Mouse (Mus musculus): ENCODE results near the gene Sirpb1b. TPM values are rescaled to one million over a fixed set of nuclear protein-coding genes. Genes with fewer than 3 reads are reported as not detected.
"Not testable (repeated sequence)": the region's sequence is repeated elsewhere in the genome, so short reads cannot be mapped to it uniquely, and the experiment has no call there.

The Sirpb1b gene
- not detected in 2 replicates for polyA plus RNA-seq (2012; ENCODE audit: insufficient read depth, low replicate concordance)

DNA sequence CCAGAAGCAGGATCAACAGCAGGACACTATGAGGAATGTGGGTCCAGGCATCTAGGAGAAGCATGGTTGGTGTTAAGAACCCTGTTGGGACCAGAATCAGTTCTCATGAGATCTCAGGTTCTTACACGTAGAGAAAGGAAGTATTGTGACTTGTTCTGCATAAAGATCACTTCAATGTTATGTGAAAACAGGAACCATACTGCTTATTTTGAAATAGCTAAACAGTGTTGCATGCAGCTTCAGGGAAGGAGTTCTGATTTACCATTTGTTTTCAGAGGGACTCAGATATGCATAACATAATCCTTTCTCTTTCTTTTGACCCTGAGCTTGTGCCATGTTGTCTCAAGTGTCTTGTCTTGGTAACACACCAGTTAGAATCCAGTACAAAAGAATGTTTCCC, at the start of gene Sirpb1b:
Gene Sirpb1b, minus strand, starts transcription at position 179 of the 400 bp plus-strand sequence.
- not testable (repeated sequence) for H3K27me3 ChIP-seq (replicated peaks); H3K4me1 ChIP-seq; H3K36me3 ChIP-seq (replicated peaks; ENCODE audit: low read length); H3K9me3 ChIP-seq; H3K4me3 ChIP-seq (replicated peaks)

DNA sequence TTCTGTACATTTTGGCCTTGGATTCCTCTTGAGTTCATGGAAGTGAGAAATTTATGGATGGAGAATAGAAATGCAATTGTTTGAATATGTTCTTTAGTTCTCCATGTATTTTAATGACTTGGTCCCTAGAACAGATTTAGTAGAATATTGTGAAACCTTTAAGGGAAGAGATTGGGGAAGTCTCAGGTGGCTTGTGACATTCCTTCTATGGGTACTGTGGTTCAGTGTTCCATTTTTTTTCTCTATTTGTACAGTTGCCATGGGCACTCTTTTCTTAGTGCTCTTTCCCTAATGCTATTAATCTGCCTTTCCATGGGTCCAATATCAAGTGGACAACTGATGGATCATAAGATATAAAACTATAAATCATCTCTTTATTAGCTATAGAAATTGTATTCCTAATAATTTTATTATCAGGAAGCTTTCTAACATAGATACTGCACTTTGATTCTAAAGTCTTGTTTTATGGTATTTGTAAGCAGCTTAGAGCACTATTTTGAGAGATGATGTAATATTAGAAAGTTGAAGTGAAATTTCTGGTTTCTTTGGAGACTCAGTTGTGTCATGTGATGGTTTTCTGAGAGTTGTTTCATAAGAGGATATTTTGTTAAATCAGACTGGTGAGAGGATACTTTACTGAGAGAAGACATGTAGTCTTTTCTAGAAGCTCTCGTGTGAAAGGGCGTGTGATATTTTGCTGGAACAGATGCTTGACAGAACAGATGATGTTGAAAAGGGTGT, 15.7 kb upstream of the Sirpb1b start:
- not testable (repeated sequence) for H3K36me3 ChIP-seq (replicated peaks; ENCODE audit: low read length); H3K9me3 ChIP-seq; H3K27me3 ChIP-seq (replicated peaks); H3K4me3 ChIP-seq (replicated peaks); H3K4me1 ChIP-seq

DNA sequence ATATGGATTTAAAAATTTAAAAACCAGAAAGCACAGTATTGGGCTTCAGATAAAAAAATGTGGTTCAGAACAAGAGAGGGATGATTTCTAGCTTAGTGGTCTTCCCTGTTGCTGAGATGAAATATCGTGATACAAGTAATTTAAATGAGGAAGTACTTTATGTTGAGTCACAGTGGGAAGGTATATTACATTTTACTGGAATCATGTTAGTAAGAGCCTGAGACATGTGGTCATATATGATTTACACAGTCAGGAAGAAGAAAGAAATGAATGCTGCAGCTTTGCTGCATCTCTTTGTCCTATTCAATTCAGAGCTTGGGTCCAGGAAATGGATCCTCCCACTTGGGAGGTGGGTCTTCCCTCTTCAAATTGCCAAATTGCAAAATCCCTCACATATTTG, 11.8 kb upstream of the Sirpb1b start:
- not testable (repeated sequence) for H3K4me1 ChIP-seq; H3K27me3 ChIP-seq (replicated peaks); H3K36me3 ChIP-seq (replicated peaks; ENCODE audit: low read length); H3K9me3 ChIP-seq; H3K4me3 ChIP-seq (replicated peaks)

DNA sequence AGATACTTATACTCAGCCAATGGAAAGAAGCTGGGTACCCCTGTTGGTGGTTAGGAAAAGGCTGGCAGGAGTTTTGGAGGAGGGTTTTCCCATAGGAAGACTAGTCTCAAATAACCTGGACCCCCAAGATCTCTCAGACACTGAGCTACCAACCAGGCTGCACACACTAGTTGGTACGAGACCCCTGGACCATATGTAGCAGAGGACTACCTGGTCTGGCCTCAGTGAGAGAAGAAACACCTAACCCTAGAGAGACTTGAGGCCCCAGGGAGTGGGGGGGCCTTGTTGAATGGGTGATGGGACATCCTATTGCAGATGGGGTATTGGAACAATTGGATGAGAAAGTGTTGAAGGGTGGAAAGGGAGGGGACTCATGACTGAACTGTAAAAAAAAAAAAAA, 8.6 kb upstream of the Sirpb1b start:
- Histone ChIP-seq H3K36me3 (replicated peaks; ENCODE audit: low read length) (no peaks in the 10 kb centered on the region), H3K9me3 (peaks cover 3% of the 10 kb centered on the region; the same call in 1 of the 2 replicates), H3K4me3 (replicated peaks) (no peak overlapping the region), H3K27me3 (replicated peaks) (no peaks in the 10 kb centered on the region), H3K4me1 (no peaks in the 10 kb centered on the region)
- TF ChIP-seq GATA1 (IDR thresholded peaks at IDR 0.05; ENCODE audit: borderline replicate concordance, low read length) (no peak), FLI1 (IDR thresholded peaks at IDR 0.05; ENCODE audit: low read length) (no peak)

DNA sequence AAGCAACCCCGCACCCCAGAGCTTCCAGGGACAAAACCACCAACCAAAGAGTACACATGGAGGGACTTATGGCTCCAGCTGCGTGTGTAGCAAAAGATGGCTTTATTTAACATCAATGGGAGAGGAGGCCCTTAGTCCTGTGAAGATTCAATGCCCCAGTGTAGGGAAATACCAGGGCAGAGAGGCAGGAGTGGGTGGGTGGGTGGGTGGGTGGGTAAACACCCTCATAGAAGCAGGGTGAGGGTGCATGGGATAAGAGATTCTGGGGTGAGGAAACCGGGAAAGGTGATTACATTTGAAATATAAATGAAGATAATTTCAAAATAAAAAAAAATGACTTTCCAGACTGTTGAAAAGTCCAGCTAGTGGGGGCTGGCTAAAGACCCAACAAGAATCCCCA, 8.1 kb upstream of the Sirpb1b start:
- not testable (repeated sequence) for H3K4me3 ChIP-seq (replicated peaks); H3K27me3 ChIP-seq (replicated peaks)

DNA sequence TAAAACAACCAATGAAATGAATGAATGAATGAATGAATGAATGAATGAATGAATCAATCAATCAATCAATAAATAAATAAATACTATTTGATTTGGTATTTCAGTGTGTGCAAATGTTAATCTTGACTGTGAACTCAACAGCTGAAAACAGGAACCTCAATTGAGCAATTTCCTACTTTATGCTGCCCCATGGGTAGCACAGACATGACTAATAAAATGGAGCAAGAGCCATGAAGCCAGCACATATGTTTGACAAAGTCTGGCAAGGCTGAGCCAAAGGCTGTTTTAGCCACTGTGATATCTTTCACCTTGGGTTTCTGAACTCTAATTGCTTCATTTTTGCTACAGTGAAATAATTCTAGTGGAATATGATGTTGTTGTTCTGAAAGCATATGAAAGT, 1.6 kb upstream of the Sirpb1b start:
- H3K27me3 ChIP-seq (replicated peaks); H3K4me3 ChIP-seq (replicated peaks); H3K9me3 ChIP-seq; H3K4me1 ChIP-seq; H3K36me3 ChIP-seq (replicated peaks; ENCODE audit: low read length): not testable (repeated sequence)

More for the DNA sequence above, 8.1 kb upstream of the Sirpb1b start:
- not testable (repeated sequence) for H3K9me3 ChIP-seq; H3K36me3 ChIP-seq (replicated peaks; ENCODE audit: low read length); H3K4me1 ChIP-seq

DNA sequence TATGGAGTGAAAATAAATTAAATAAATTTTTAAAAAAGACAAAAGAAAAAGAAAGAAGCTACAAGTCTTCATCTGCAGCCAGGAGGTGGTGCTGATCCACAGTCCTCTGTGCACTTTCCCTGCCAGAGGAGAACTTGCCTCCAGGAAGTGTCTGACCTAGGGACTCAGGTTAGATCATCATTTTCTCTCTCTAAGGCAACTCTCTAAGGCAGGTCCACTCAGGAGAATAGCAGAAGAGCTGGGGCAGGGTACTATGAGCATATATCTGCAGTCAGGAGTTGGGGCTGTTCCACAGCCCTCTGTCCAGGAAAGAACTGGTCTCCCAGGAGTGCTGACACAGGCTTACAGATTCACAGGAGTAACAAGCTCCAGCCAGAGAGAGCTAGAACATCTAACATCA, 46.3 kb downstream of the Sirpb1b start:
- Histone ChIP-seq H3K27me3 (replicated peaks) (no peaks in the 10 kb centered on the region), H3K9me3 (no peaks in the 10 kb centered on the region), H3K4me3 (replicated peaks) (no peak overlapping the region), H3K4me1 (no peaks in the 10 kb centered on the region), H3K36me3 (replicated peaks; ENCODE audit: low read length) (no peaks in the 10 kb centered on the region)
- no peak for TF ChIP-seq FLI1 (IDR thresholded peaks at IDR 0.05; ENCODE audit: low read length)
- no peak for TF ChIP-seq GATA1 (IDR thresholded peaks at IDR 0.05; ENCODE audit: borderline replicate concordance, low read length)

DNA sequence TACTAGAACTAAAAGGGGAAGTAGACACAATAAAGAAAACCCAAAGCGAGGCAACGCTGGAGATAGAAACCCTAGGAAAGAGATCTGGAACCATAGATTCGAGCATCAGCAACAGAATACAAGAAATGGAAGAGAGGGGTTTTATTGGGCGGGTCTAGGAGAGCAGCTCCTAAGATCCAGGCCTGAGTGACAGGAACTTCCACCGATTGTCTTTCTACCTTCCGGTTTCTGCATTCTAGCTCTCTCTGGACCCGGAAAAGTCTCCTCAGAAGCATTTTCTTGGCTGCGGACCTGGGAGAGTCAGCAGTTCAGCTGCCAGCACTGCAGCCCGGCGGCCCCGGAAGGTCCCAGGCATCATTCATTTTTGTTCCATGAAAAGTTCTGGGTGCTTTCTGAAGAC, 61.3 kb downstream of the Sirpb1b start:
- not testable (repeated sequence) for H3K27me3 ChIP-seq (replicated peaks); H3K4me1 ChIP-seq; H3K9me3 ChIP-seq; H3K36me3 ChIP-seq (replicated peaks; ENCODE audit: low read length); H3K4me3 ChIP-seq (replicated peaks)

DNA sequence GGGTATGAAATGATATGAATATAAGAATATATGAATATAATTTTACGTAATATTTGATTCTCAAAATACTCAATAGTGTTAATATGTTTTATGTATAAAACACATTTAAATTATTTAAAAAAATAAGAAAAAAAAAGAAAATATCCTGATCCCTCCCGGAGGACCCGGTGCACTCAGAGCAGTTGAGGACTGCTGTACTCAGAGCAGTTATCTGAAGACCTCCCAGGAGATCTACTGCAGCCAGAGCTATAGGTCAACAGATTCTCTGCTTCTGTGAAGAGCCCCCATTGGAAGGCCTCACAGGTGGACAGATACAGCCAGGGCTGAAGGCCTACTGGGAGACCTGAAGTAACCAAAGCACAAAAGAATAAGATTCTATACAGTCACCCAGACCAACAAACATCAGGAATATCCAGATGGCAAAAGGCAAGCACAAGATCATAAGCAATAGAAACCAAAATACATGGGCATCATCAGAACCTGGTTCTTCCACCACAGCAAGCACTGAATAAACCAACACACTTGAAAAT, 67.0 kb downstream of the Sirpb1b start:
- H3K27me3 ChIP-seq (replicated peaks); H3K36me3 ChIP-seq (replicated peaks; ENCODE audit: low read length); H3K4me1 ChIP-seq; H3K4me3 ChIP-seq (replicated peaks); H3K9me3 ChIP-seq: not testable (repeated sequence)

DNA sequence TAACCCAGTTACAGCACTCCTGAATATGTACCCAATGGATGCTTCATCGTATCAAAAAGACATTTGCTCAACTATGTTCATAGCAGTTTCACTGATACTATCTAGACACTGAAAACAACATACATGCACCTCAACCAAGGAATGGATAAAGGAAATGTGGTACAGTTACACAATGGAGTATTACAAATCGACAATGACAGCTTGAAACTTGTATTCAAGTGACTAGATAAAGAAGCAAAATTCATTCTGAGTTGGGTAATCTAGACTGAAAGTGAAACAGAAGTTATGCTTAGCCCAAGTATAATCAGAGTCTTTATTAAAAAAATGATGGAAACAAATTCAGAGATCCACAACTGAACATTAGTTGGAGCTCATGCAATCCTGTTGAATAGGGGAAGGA, 100.0 kb downstream of the Sirpb1b start:
- not testable (repeated sequence) for H3K4me3 ChIP-seq (replicated peaks); H3K27me3 ChIP-seq (replicated peaks); H3K4me1 ChIP-seq; H3K36me3 ChIP-seq (replicated peaks; ENCODE audit: low read length); H3K9me3 ChIP-seq

DNA sequence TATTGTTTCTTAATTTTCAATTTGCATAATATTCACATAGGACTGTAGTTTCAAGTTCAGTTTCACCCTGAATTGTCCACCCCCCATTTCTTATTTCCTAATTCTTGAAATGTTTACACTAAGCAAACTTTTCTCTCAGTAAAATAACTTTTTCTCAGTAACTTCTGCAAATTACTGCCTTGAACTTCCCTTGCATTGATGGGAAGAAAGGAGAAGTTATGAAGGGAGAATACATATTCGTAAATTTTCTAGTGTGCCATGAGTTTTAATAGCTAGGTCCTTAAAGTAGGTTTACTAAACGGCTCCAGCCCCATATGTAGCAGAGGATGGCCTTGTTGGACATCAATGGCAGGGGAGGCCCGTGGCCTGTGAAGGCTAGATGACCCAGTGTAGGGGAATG, 104.7 kb downstream of the Sirpb1b start:
- not testable (repeated sequence) for H3K36me3 ChIP-seq (replicated peaks; ENCODE audit: low read length); H3K4me1 ChIP-seq; H3K9me3 ChIP-seq; H3K27me3 ChIP-seq (replicated peaks); H3K4me3 ChIP-seq (replicated peaks)

Other genes with a start within 250 kb of the Sirpb1b start
- not detected in 2 replicates for gene Gm9733, start 242.8 kb downstream of the Sirpb1b start, polyA plus RNA-seq (2012; ENCODE audit: insufficient read depth, low replicate concordance)
- gene Sirpb1a, start 148.5 kb downstream of the Sirpb1b start, polyA plus RNA-seq (2012; ENCODE audit: insufficient read depth, low replicate concordance) = not detected in 2 replicates